Mouse (Mus musculus) heart, postnatal 4 days (tissue): ENCODE data around the gene Acat2. TPM values are rescaled to one million over a fixed set of nuclear protein-coding genes. Genes with fewer than 3 reads are reported as not detected.
"Not testable (repeated sequence)": the region's sequence is repeated elsewhere in the genome, so short reads cannot be mapped to it uniquely, and the experiment has no call there.

Experiments used
- DNase-seq: peaks from one replicate; pipeline ENCODE4 v3.0.0; 2021
- total RNA-seq, 2 experiments: library from RNA; stranded (reverse); gene quantifications; 2 replicates each; pipeline ENCODE4 v1.2.3; 2021

The Acat2 gene
- total RNA-seq, result 10 to 100 TPM; 20.3 to 21.1 TPM

- DNase-seq, result peak; percentile 94
These were observed at the start of gene Acat2 for GRCm38 (mm10) chr17:12960331-12960873. TSS of gene Acat2 (minus strand) at chr17:12960747.

- peak; percentile 26 for DNase-seq
These were observed 49.3 kb upstream of the Acat2 start for GRCm38 (mm10) chr17:13009887-13010286.

GRCm38 (mm10) chr17:13008528-13008927 lies 48.0 kb upstream of the Acat2 start:
- peak; percentile 37 for DNase-seq

GRCm38 (mm10) chr17:13007730-13008425 lies 47.3 kb upstream of the Acat2 start:
- DNase-seq, result peak; percentile 100

- DNase-seq, result no peak
These were observed 46.4 kb upstream of the Acat2 start for GRCm38 (mm10) chr17:13006984-13007383.

GRCm38 (mm10) chr17:13006546-13006945 lies 46.0 kb upstream of the Acat2 start, which contains the start of gene Sod2:
TSS of gene Sod2 (plus strand) at chr17:13006846.
- not testable (repeated sequence) for DNase-seq

- not testable (repeated sequence) for DNase-seq
These were observed 43.9 kb upstream of the Acat2 start for GRCm38 (mm10) chr17:13004436-13004835.

GRCm38 (mm10) chr17:13002243-13002642 lies 41.7 kb upstream of the Acat2 start:
- not testable (repeated sequence) for DNase-seq

- no peak for DNase-seq
These were observed 38.5 kb upstream of the Acat2 start for GRCm38 (mm10) chr17:12999069-12999468.

GRCm38 (mm10) chr17:12997890-12998289 lies 37.3 kb upstream of the Acat2 start:
- DNase-seq, result no peak

GRCm38 (mm10) chr17:12996345-12996744 lies 35.8 kb upstream of the Acat2 start:
- peak; percentile 62 for DNase-seq

- DNase-seq, result no peak
These were observed 33.5 kb upstream of the Acat2 start, which contains the start of gene Wtap for GRCm38 (mm10) chr17:12994069-12994468. TSS of gene Wtap (minus strand) at chr17:12994169.

- DNase-seq, result peak; percentile 96
These were observed 32.0 kb upstream of the Acat2 start for GRCm38 (mm10) chr17:12992470-12992991.

GRCm38 (mm10) chr17:12991635-12992358 lies 31.2 kb upstream of the Acat2 start:
- DNase-seq, result peak; percentile 93

- peak; percentile 30 for DNase-seq
These were observed 30.7 kb upstream of the Acat2 start for GRCm38 (mm10) chr17:12991194-12991634.

- DNase-seq, result no peak
These were observed 30.1 kb upstream of the Acat2 start for GRCm38 (mm10) chr17:12990567-12991145.

- DNase-seq, result not testable (repeated sequence)
These were observed 27.5 kb upstream of the Acat2 start for GRCm38 (mm10) chr17:12988096-12988495.

GRCm38 (mm10) chr17:12983988-12984387 lies 23.4 kb upstream of the Acat2 start:
- DNase-seq, result no peak

GRCm38 (mm10) chr17:12978546-12978945 lies 18.0 kb upstream of the Acat2 start:
- no peak for DNase-seq

GRCm38 (mm10) chr17:12973851-12974250 lies 13.3 kb upstream of the Acat2 start:
- DNase-seq, result no peak

GRCm38 (mm10) chr17:12967173-12967572 lies 6.6 kb upstream of the Acat2 start:
- no peak for DNase-seq

- DNase-seq, result no peak
These were observed 2.9 kb upstream of the Acat2 start for GRCm38 (mm10) chr17:12963476-12963875.

GRCm38 (mm10) chr17:12959377-12959776 lies 1.2 kb downstream of the Acat2 start:
- not testable (repeated sequence) for DNase-seq
